Mouse (Mus musculus): ENCODE measurements around the gene Omd.

Omd gene

GRCm38 (mm10) chr13:49608589-49609322 lies 26.5 kb downstream of the Omd start:
- DNase-seq (ENCODE audit: low read depth, low spot score) = no peak

- DNase-seq (ENCODE audit: low read depth, low spot score) = no peak
These were observed 34.8 kb downstream of the Omd start for GRCm38 (mm10) chr13:49617021-49617420.

- no peak for DNase-seq (ENCODE audit: low read depth, low spot score)
These were observed 36.1 kb downstream of the Omd start for GRCm38 (mm10) chr13:49618365-49618764.

- DNase-seq (ENCODE audit: low read depth, low spot score) = no peak
These were observed 41.0 kb downstream of the Omd start for GRCm38 (mm10) chr13:49623216-49623615.

- DNase-seq (ENCODE audit: low read depth, low spot score) = no peak
These were observed 45.9 kb downstream of the Omd start for GRCm38 (mm10) chr13:49628167-49628566.

GRCm38 (mm10) chr13:49629076-49629475 lies 46.8 kb downstream of the Omd start:
- DNase-seq (ENCODE audit: low read depth, low spot score) = no peak

GRCm38 (mm10) chr13:49639965-49640364 lies 57.7 kb downstream of the Omd start:
- DNase-seq (ENCODE audit: low read depth, low spot score) = no peak

Measured in brain, adult 2 months (tissue).